Mouse (Mus musculus) ES-E14 (cell line): ENCODE results near the gene BC024978.

ENCODE experiments used
- ZC3H11A ChIP-seq: IDR thresholded peaks from 2 replicates; pipeline ENCODE4 v1.6.1; 2012; ENCODE audit warnings: low read depth, mild to moderate bottlenecking, inconsistent platforms, low read length, borderline replicate concordance
- ZNF384 ChIP-seq: IDR thresholded peaks from 2 replicates; pipeline ENCODE4 v1.6.1; 2012; ENCODE audit warnings: low read depth, low read length, inconsistent platforms

GRCm38 (mm10) chr7:27161744-27162143, 33.8 kb upstream of the BC024978 start:
- TF ChIP-seq ZNF384 (no peak), ZC3H11A (no peak)
